Mouse (Mus musculus): ENCODE results near the gene Cilp2. TPM values are rescaled to one million over a fixed set of nuclear protein-coding genes. Genes with fewer than 3 reads are reported as not detected.

The Cilp2 gene
- polyA plus RNA-seq, 1 experiment from 2014 or later, result 0.17 TPM

DNA sequence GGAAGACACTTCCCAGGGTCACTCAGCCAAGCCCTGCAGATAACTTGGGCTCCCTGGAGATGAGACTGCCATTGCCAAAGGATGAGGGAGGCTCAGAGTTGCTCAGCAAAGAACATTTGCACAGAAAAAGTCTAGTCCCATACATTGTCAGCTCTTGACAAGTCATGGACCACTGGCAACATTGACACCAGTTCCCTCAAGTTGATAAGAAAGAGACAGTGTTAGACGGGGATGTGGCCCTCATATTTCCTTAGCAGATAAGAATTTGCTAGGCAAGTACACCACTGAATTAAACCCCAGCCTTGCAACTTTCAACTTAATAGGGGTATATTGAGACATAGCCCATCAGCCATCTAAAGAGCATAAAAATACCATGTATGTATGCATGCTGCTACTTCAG is 36.5 kb upstream of the Cilp2 start:
- Histone ChIP-seq H3K9me3 (ENCODE audit: low read length) (no peaks in the 10 kb centered on the region), H3K27me3 (replicated peaks; ENCODE audit: insufficient read depth, low read length) (no peaks in the 10 kb centered on the region), H3K4me1 (ENCODE audit: insufficient read depth, low read depth, low read length) (0 out of 2 replicates have a peak, but pooled peaks cover 4% of the 10 kb centered on the region), H3K4me3 (ENCODE audit: low read depth, low read length) (no peak overlapping the region), H3K36me3 (ENCODE audit: insufficient read depth, low read length) (no peaks in the 10 kb centered on the region; the same call in 1 of the 2 replicates), H3K9ac (replicated peaks; ENCODE audit: low read depth) (no peak overlapping the region), H3K27ac (ENCODE audit: low read length) (no peak overlapping the region), H3K4me2 (replicated peaks; ENCODE audit: low read depth, low read length) (no peak overlapping the region)
- TF ChIP-seq CTCF (IDR thresholded peaks at IDR 0.05) (no peak), EP300 (IDR thresholded peaks at IDR 0.05) (no peak)
- 52% methylated on average over 1 of the region's 1 CpGs for WGBS
- DNase-seq (ENCODE audit: low spot score), result no peak
- no peak for ATAC-seq

DNA sequence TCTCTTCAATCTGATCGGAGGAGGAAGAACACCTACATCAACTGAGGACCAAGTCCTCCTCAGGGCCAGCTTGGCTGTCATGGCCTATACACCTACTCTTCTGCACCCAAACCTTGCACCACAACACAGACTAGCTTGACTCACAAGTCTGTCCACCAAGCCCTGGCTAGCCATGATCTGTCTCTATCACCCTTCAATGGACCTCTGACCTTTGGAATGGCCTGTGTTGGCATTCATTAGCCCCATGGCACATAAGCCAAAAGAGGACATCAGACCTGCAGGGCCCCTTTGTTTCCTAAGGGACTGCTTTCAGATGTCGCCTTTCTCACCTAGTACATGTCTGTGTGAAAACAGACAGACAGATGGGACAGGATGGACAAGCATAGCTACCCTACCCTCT is 33.7 kb upstream of the Cilp2 start:
- Histone ChIP-seq H3K36me3 (ENCODE audit: insufficient read depth, low read length) (peaks cover 5% of the 10 kb centered on the region; the same call in 1 of the 2 replicates), H3K27me3 (replicated peaks; ENCODE audit: insufficient read depth, low read length) (no peaks in the 10 kb centered on the region), H3K4me2 (replicated peaks; ENCODE audit: low read depth, low read length) (no peak overlapping the region), H3K4me1 (ENCODE audit: insufficient read depth, low read depth, low read length) (0 out of 2 replicates have a peak, but pooled peaks cover 4% of the 10 kb centered on the region), H3K9me3 (ENCODE audit: low read length) (no peaks in the 10 kb centered on the region), H3K4me3 (ENCODE audit: low read depth, low read length) (no peak overlapping the region), H3K27ac (ENCODE audit: low read length) (no peak overlapping the region), H3K9ac (replicated peaks; ENCODE audit: low read depth) (no peak overlapping the region)
- DNase-seq (ENCODE audit: low spot score) (no peak), ATAC-seq (no peak)
- no peak for TF ChIP-seq EP300 (IDR thresholded peaks at IDR 0.05)
- no peak for TF ChIP-seq CTCF (IDR thresholded peaks at IDR 0.05)
- WGBS, result 79% methylated on average over 2 of the region's 2 CpGs

DNA sequence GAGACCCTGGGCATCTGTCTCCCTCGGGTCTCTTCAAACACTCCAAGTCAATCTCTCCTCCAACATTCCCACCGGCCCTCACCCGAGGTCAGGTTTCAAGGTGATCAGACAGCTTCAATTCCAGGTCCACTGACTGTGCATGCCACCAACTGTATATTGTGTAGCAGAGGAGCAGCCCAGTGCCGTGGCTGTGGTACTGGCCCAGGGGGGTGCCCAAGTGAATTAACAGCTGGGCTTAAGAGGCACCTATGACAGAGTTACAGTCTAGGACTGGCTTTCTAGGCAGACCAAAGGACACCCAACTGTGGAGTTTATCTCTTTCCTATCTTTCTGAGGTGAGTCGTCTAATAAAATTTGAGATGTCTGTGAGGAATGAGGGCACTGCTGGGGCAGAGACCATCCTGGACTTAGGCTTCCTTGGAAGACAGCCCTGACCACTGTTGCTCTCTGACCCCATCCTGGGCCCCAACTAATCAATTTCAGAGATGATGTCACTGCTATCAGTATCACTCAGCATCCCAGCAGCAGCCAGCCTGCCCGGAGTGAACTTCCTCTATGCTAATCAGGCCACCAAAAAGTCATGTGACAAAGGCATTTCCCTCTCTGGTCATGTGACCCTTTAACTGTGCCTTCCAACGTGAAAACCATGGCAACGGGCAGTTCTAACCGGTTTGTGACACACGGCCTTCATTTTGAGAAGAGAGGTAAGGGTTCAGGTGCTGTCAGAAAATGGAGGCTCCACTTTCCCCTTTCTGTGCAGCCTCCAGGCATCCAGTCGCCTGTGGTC is 32.6 kb upstream of the Cilp2 start:
- Histone ChIP-seq H3K9ac (replicated peaks; ENCODE audit: low read depth) (no peak overlapping the region), H3K9me3 (ENCODE audit: low read length) (no peaks in the 10 kb centered on the region), H3K36me3 (ENCODE audit: insufficient read depth, low read length) (peaks cover 10% of the 10 kb centered on the region; the same call in 1 of the 2 replicates), H3K4me3 (ENCODE audit: low read depth, low read length) (no peak overlapping the region), H3K27me3 (replicated peaks; ENCODE audit: insufficient read depth, low read length) (no peaks in the 10 kb centered on the region), H3K4me1 (ENCODE audit: insufficient read depth, low read depth, low read length) (0 out of 2 replicates have a peak, but pooled peaks cover 4% of the 10 kb centered on the region), H3K4me2 (replicated peaks; ENCODE audit: low read depth, low read length) (no peak overlapping the region), H3K27ac (ENCODE audit: low read length) (peak overlapping the region; percentile 23; the same call in 1 of the 2 replicates)
- WGBS, result 29% methylated on average over 11 of the region's 11 CpGs
- DNase-seq (ENCODE audit: low spot score) (peak; percentile 83), ATAC-seq (peak; percentile 72)
- TF ChIP-seq CTCF (IDR thresholded peaks at IDR 0.05), result no peak
- TF ChIP-seq EP300 (IDR thresholded peaks at IDR 0.05), result no peak

DNA sequence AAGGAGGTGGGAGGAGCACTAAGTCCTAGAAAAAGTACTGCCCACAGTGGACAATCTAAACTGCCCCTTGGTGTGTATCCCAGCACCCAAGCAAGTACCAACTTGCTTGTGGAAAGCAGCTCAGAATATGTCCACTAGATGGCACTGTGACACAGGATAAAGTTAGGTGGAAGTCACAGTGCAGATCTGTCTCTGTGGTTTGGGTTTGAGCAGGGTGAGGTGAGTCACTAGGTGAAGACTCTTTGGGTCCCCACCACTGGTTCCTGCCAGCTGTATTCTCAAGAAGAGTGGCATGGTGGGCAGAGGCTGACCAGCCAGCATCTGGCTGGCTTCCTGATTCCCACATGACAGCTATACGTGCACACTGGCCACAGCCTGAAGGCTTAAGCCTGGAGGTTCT is 31.5 kb upstream of the Cilp2 start:
- Histone ChIP-seq H3K9ac (replicated peaks; ENCODE audit: low read depth) (no peak overlapping the region), H3K27me3 (replicated peaks; ENCODE audit: insufficient read depth, low read length) (no peaks in the 10 kb centered on the region), H3K36me3 (ENCODE audit: insufficient read depth, low read length) (peaks cover 19% of the 10 kb centered on the region; the same call in 1 of the 2 replicates), H3K4me2 (replicated peaks; ENCODE audit: low read depth, low read length) (no peak overlapping the region), H3K27ac (ENCODE audit: low read length) (no peak overlapping the region), H3K4me1 (ENCODE audit: insufficient read depth, low read depth, low read length) (0 out of 2 replicates have a peak, but pooled peaks cover 4% of the 10 kb centered on the region), H3K9me3 (ENCODE audit: low read length) (no peaks in the 10 kb centered on the region), H3K4me3 (ENCODE audit: low read depth, low read length) (no peak overlapping the region)
- ATAC-seq (peak; percentile 73), DNase-seq (ENCODE audit: low spot score) (peak; percentile 90)
- WGBS, result 46% methylated on average over 1 of the region's 1 CpGs
- no peak for TF ChIP-seq EP300 (IDR thresholded peaks at IDR 0.05)
- peak; percentile 96 for TF ChIP-seq CTCF (IDR thresholded peaks at IDR 0.05)

DNA sequence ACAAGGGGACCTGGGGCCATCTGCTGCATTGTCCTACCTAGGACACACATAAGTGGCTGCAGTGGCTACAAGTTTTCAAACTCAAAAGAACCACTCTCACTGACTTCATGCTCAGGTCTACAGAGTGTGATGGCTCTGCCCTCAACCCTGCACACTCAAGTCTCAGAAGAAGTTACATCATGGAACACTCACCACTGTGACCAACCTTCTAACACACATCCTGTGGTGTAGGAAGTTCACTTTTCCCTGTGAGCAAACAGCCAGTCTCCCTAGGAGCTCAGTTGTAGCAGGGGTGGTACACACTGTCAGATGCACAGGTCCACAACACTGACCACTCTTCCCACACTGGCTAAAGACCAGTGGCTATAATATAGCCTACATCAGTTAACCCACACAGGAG is 31.0 kb upstream of the Cilp2 start:
- Histone ChIP-seq H3K4me1 (ENCODE audit: insufficient read depth, low read depth, low read length) (0 out of 2 replicates have a peak, but pooled peaks cover 4% of the 10 kb centered on the region), H3K9me3 (ENCODE audit: low read length) (no peaks in the 10 kb centered on the region), H3K36me3 (ENCODE audit: insufficient read depth, low read length) (peaks cover 24% of the 10 kb centered on the region; the same call in 1 of the 2 replicates), H3K27ac (ENCODE audit: low read length) (no peak overlapping the region), H3K4me2 (replicated peaks; ENCODE audit: low read depth, low read length) (no peak overlapping the region), H3K27me3 (replicated peaks; ENCODE audit: insufficient read depth, low read length) (no peaks in the 10 kb centered on the region), H3K9ac (replicated peaks; ENCODE audit: low read depth) (no peak overlapping the region), H3K4me3 (ENCODE audit: low read depth, low read length) (no peak overlapping the region)
- TF ChIP-seq EP300 (IDR thresholded peaks at IDR 0.05) (no peak), CTCF (IDR thresholded peaks at IDR 0.05) (no peak)
- DNase-seq (ENCODE audit: low spot score) (no peak), ATAC-seq (no peak)

DNA sequence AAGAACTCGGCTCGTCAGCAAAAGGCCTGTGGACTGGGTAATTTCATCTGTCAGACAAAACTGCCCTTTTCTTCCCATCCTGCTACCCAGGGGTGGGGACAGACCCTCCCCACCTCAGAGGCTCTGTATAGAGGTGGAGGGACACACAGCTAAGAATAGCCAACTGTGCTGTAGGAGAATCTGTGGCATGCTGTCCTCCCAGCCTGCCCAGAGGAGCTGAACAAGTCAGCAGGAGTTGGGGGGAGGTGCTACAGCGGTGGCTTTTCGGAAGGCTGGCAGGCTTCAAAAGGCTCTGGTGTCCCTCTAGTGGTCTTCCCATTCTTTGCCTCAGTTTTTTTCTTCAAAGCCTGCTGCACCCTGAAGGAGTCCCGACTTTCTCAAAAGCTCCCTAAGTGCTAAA is 28.3 kb upstream of the Cilp2 start:
- no peak overlapping the region for H3K4me3 ChIP-seq (ENCODE audit: low read depth, low read length)
- H3K27ac ChIP-seq (ENCODE audit: low read length), result no peak overlapping the region
- ATAC-seq, result no peak
- no peak overlapping the region for H3K4me2 ChIP-seq (replicated peaks; ENCODE audit: low read depth, low read length)
- DNase-seq (ENCODE audit: low spot score), result no peak
- 45% methylated on average over 5 of the region's 5 CpGs for WGBS
- H3K9me3 ChIP-seq (ENCODE audit: low read length), result no peaks in the 10 kb centered on the region
- 0 out of 2 replicates have a peak, but pooled peaks cover 4% of the 10 kb centered on the region for H3K4me1 ChIP-seq (ENCODE audit: insufficient read depth, low read depth, low read length)
- H3K27me3 ChIP-seq (replicated peaks; ENCODE audit: insufficient read depth, low read length), result no peaks in the 10 kb centered on the region
- H3K9ac ChIP-seq (replicated peaks; ENCODE audit: low read depth), result no peak overlapping the region
- peaks cover 41% of the 10 kb centered on the region for H3K36me3 ChIP-seq (ENCODE audit: insufficient read depth, low read length)
- TF ChIP-seq CTCF (IDR thresholded peaks at IDR 0.05) (peak; percentile 46), EP300 (IDR thresholded peaks at IDR 0.05) (no peak)
